ENCODE assay signal across 7 mouse cellular contexts in genomic region chr9:66795464-66796324, GRCm38 (mm10). TPM values are rescaled to one million over a fixed set of nuclear protein-coding genes. Genes with fewer than 3 reads are reported as not detected.
A peak's percentile ranks its signal among the peaks of the same experiment; 100 is the strongest.
DNase-seq lines count a peak whose midpoint lies in the region; ATAC-seq lines count a peak whose summit lies in the region.

Gene Aph1b (minus strand): TSS chr9:66795490.

- peak within 1 kb of the TSS; percentile 60 for H3K4me3 ChIP-seq in embryonic facial prominence, embryonic 11.5 days (ENCODE audit: low read depth, low read length)
- peak within 1 kb of the TSS; percentile 80 for H3K4me3 ChIP-seq in limb, embryonic 10.5 days
- H3K4me3 ChIP-seq in midbrain, embryonic 13.5 days (replicated peaks): peak within 1 kb of the TSS; percentile 61

- peak; percentile 97 for DNase-seq in adrenal gland, postnatal 14 days
- peak; percentile 98 for DNase-seq in embryonic facial prominence, embryonic 11.5 days (ENCODE audit: low spot score)
- DNase-seq in kidney, adult 11 months: peak; percentile 99
- peak; percentile 96 for DNase-seq in limb, embryonic 10.5 days (ENCODE audit: low spot score)
- DNase-seq in spleen, adult 12 weeks (ENCODE audit: low spot score): peak; percentile 91

- H3K36me3 ChIP-seq in embryonic facial prominence, embryonic 11.5 days (replicated peaks; ENCODE audit: control insufficient read depth, insufficient read depth, low read depth, low read length): no peaks in the 10 kb centered on the region
- H3K36me3 ChIP-seq in limb, embryonic 10.5 days: no peaks in the 10 kb centered on the region
- H3K36me3 ChIP-seq in midbrain, embryonic 13.5 days: no peaks in the 10 kb centered on the region

- H3K9ac ChIP-seq in embryonic facial prominence, embryonic 11.5 days (replicated peaks; ENCODE audit: low read length): peak within 1 kb of the TSS; percentile 73
- peak within 1 kb of the TSS; percentile 79 for H3K9ac ChIP-seq in midbrain, embryonic 13.5 days (replicated peaks)

- H3K27me3 ChIP-seq in embryonic facial prominence, embryonic 11.5 days (ENCODE audit: control insufficient read depth, insufficient read depth, low read length): no peaks in the 10 kb centered on the region
- 0 out of 2 replicates have a peak, but pooled peaks cover 4% of the 10 kb centered on the region for H3K27me3 ChIP-seq in limb, embryonic 10.5 days (ENCODE audit: low read depth, poor library complexity, severe bottlenecking)
- no peaks in the 10 kb centered on the region for H3K27me3 ChIP-seq in midbrain, embryonic 13.5 days

- no peaks in the 10 kb centered on the region for H3K4me1 ChIP-seq in embryonic facial prominence, embryonic 11.5 days (ENCODE audit: control insufficient read depth, insufficient read depth, low read length)
- H3K4me1 ChIP-seq in limb, embryonic 10.5 days: peaks cover 24% of the 10 kb centered on the region
- H3K4me1 ChIP-seq in midbrain, embryonic 13.5 days (replicated peaks): peaks cover 13% of the 10 kb centered on the region

- peak within 1 kb of the TSS; percentile 8; the same call in 1 of the 2 replicates for H3K27ac ChIP-seq in embryonic facial prominence, embryonic 11.5 days (replicated peaks; ENCODE audit: low read depth, low read length)
- H3K27ac ChIP-seq in limb, embryonic 10.5 days: peak within 1 kb of the TSS; percentile 93
- H3K27ac ChIP-seq in midbrain, embryonic 13.5 days: peak within 1 kb of the TSS; percentile 85

- peak; percentile 97 for ATAC-seq in embryonic facial prominence, embryonic 11.5 days (replicated peaks; ENCODE audit: insufficient number of reproducible peaks, low FRiP score, low TSS enrichment, low read depth)
- ATAC-seq in granulocyte monocyte progenitor cell, adult 5-6 weeks (replicated peaks; ENCODE audit: poor library complexity, severe bottlenecking): peak; percentile 90
- ATAC-seq in midbrain, embryonic 13.5 days: peak; percentile 99

- peak within 1 kb of the TSS; percentile 71 for H3K4me2 ChIP-seq in embryonic facial prominence, embryonic 11.5 days (ENCODE audit: low read depth, low read length)
- H3K4me2 ChIP-seq in midbrain, embryonic 13.5 days (replicated peaks): peak within 1 kb of the TSS; percentile 66

- H3K9me3 ChIP-seq in embryonic facial prominence, embryonic 11.5 days (replicated peaks; ENCODE audit: control insufficient read depth, low read length): no peaks in the 10 kb centered on the region
- no peaks in the 10 kb centered on the region for H3K9me3 ChIP-seq in limb, embryonic 10.5 days (replicated peaks)
- H3K9me3 ChIP-seq in midbrain, embryonic 13.5 days: no peaks in the 10 kb centered on the region

- WGBS in embryonic facial prominence, embryonic 11.5 days: under 1% methylated on average over 42 of the region's 42 CpGs
- WGBS in limb, embryonic 10.5 days: under 1% methylated on average over 42 of the region's 42 CpGs
- 0% methylated on average over 42 of the region's 42 CpGs for WGBS in midbrain, embryonic 13.5 days

RNA-seq across cellular contexts. Expression of gene Aph1b, which starts in this region (rescaled TPM):
- 3.7 and 3.8 TPM in 2 replicates for total RNA-seq in adrenal gland, postnatal 14 days (2021)
- polyA plus RNA-seq in embryonic facial prominence, embryonic 11.5 days (2014; fragmentation: Nextera tagmentation; extraction: Ambion mirVana): 12.7 and 13.3 TPM in 2 replicates
- 0.98 and 1.2 TPM in 2 replicates for total RNA-seq in granulocyte monocyte progenitor cell, adult 5-6 weeks (2014; fragmentation: Nextera tagmentation)
- total RNA-seq in granulocyte monocyte progenitor cell, adult 5-6 weeks (2017): 1.6 and 1.9 TPM in 2 replicates
- polyA plus RNA-seq in limb, embryonic 10.5 days (2016; fragmentation: Nextera tagmentation; extraction: Ambion mirVana): 7.3 and 10.0 TPM in 2 replicates
- 23.3 and 24.7 TPM in 2 replicates for polyA plus RNA-seq in midbrain, embryonic 13.5 days (2015; fragmentation: Nextera tagmentation; extraction: Ambion mirVana)

Comparison
In these comparisons a context has a peak if more than half of its experiments do, and no peak if none do; other contexts are left out.
1. Peak in every context shown above with its lines: DNase-seq, ATAC-seq, H3K4me3 ChIP-seq and H3K27ac ChIP-seq.
2. H3K27ac ChIP-seq: peak in every context shown above with its lines; median percentile 93 in limb, embryonic 10.5 days; 85 in midbrain, embryonic 13.5 days; 8 in embryonic facial prominence, embryonic 11.5 days.